Mouse (Mus musculus) intestine, postnatal 0 days (tissue): ENCODE measurements around the gene Med18. TPM values are rescaled to one million over a fixed set of nuclear protein-coding genes. Genes with fewer than 3 reads are reported as not detected.

Experiments used
- ATAC-seq: fragments of 200-750 bp; cut with Nextera tagmentation; 2 replicates; pipeline ENCODE4 v1.8.0; 2017; ENCODE audit warnings: mild to moderate bottlenecking, moderate TSS enrichment, moderate library complexity
- H3K27ac ChIP-seq: fragments of 300-500 bp; sonication (generic); 2 replicates; pipeline ENCODE4 v1.5.1; 2014; ENCODE audit warnings: mild to moderate bottlenecking, low read depth, low read length, moderate library complexity
- H3K27me3 ChIP-seq: fragments of 300-500 bp; sonication (generic); replicated peaks from 2 replicates; pipeline ENCODE4 v1.6.1; 2014; ENCODE audit warnings: low read length, mixed read lengths; ENCODE audit not compliant: control insufficient read depth, insufficient read depth
- H3K36me3 ChIP-seq: fragments of 300-500 bp; sonication (generic); 2 replicates; pipeline ENCODE4 v1.6.1; 2014; ENCODE audit warnings: mild to moderate bottlenecking, moderate library complexity; ENCODE audit not compliant: control insufficient read depth, insufficient read depth
- H3K4me1 ChIP-seq: fragments of 300-500 bp; sonication (generic); replicated peaks from 2 replicates; pipeline ENCODE4 v1.6.1; 2014; ENCODE audit warnings: antibody characterized with exemption, low read length, mixed read lengths; ENCODE audit not compliant: control insufficient read depth, insufficient read depth
- H3K4me2 ChIP-seq: fragments of 300-500 bp; sonication (generic); replicated peaks from 2 replicates; pipeline ENCODE4 v1.6.1; 2014; ENCODE audit warnings: low read depth, mild to moderate bottlenecking, moderate library complexity
- H3K4me3 ChIP-seq: fragments of 300-500 bp; sonication (generic); 2 replicates; pipeline ENCODE4 v1.5.1; 2014; ENCODE audit warnings: low read depth, low read length
- H3K9ac ChIP-seq: fragments of 300-500 bp; sonication (generic); 2 replicates; pipeline ENCODE4 v1.6.1; 2014; ENCODE audit warnings: mild to moderate bottlenecking, low read depth, low read length
- H3K9me3 ChIP-seq: fragments of 300-500 bp; sonication (generic); 2 replicates; pipeline ENCODE4 v1.6.1; 2016; ENCODE audit warnings: mixed run types; ENCODE audit not compliant: control insufficient read depth
- CTCF ChIP-seq: sonication (generic); IDR thresholded peaks from 2 replicates; pipeline ENCODE4 v1.5.1; 2016; ENCODE audit warnings: low read depth, mild to moderate bottlenecking, control low read depth, antibody characterized with exemption, moderate library complexity
- WGBS: fragments of 180-500 bp; shearing (Covaris S2); extraction: QIAGEN DNeasy Blood & Tissue Kit; methylation state at CpG from one replicate; pipeline ENCODE4 v1.1.7; 2014; 5-methylcytosine and 5-hydroxymethylcytosine counted together
- polyA plus RNA-seq: library from polyadenylated mRNA; unstranded; fragments of >200 nt; fragmentation: Nextera tagmentation; extraction: Ambion mirVana; gene quantifications from 2 replicates; pipeline ENCODE4 v1.2.1, GENCODE M21; 2015

Med18 gene
- polyA plus RNA-seq, 1 experiment from 2014 or later, result 8.8 TPM

GRCm38 (mm10) chr4:132454216-132454615, 9.5 kb downstream of the Med18 start:
- Histone ChIP-seq H3K4me1 (no peaks in the 10 kb centered on the region), H3K36me3 (peaks cover 11% of the 10 kb centered on the region), H3K27me3 (no peaks in the 10 kb centered on the region), H3K9me3 (no peaks in the 10 kb centered on the region), H3K4me2 (no peak overlapping the region), H3K27ac (no peak overlapping the region), H3K4me3 (no peak overlapping the region), H3K9ac (no peak overlapping the region)
- ATAC-seq, result no peak
- TF ChIP-seq CTCF, result 0 out of 2 replicates have a peak, but pooled peaks have one; percentile 35
- 90% methylated on average over 6 of the region's 6 CpGs for WGBS

GRCm38 (mm10) chr4:132449778-132450177, 13.9 kb downstream of the Med18 start:
- H3K4me2 ChIP-seq, result no peak overlapping the region
- H3K9me3 ChIP-seq, result no peaks in the 10 kb centered on the region
- no peak for TF ChIP-seq CTCF
- H3K4me1 ChIP-seq, result no peaks in the 10 kb centered on the region
- no peak for ATAC-seq
- no peak overlapping the region for H3K9ac ChIP-seq
- no peaks in the 10 kb centered on the region for H3K36me3 ChIP-seq
- WGBS, result 64% methylated on average over 3 of the region's 3 CpGs
- H3K4me3 ChIP-seq, result no peak overlapping the region
- no peak overlapping the region for H3K27ac ChIP-seq
- H3K27me3 ChIP-seq, result no peaks in the 10 kb centered on the region

- Histone ChIP-seq H3K9me3 (no peaks in the 10 kb centered on the region), H3K27ac (no peak overlapping the region), H3K9ac (no peak overlapping the region), H3K27me3 (no peaks in the 10 kb centered on the region), H3K4me2 (no peak overlapping the region), H3K4me1 (no peaks in the 10 kb centered on the region), H3K36me3 (no peaks in the 10 kb centered on the region), H3K4me3 (no peak overlapping the region)
- ATAC-seq, result no peak
- WGBS, result 77% methylated on average over 12 of the region's 12 CpGs
- no peak for TF ChIP-seq CTCF
Measured at GRCm38 (mm10) chr4:132446105-132446504, 17.6 kb downstream of the Med18 start.

DNA sequence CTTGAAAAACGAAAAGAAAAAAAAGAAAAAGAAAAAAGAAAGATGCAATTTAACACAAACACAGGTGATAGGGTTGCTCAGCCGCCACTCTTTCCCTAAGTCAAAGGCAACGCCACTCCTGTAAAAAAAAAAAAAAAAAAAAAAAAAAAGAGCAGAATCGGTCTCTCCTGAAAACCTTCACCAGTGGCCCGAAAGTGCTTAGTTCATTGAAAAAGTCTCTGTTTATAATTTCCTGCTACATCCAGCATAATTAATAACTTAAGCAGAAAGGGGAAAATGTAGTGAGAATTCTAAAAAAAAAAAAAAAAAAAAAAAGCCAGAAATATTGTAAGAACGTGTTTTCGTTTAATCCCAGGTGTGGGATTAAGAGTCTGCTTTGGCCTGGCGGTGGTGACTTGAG, 19.2 kb downstream of the Med18 start:
- Histone ChIP-seq H3K27me3 (no peaks in the 10 kb centered on the region), H3K9me3 (no peaks in the 10 kb centered on the region), H3K4me3 (no peak overlapping the region), H3K9ac (no peak overlapping the region), H3K27ac (no peak overlapping the region), H3K4me1 (no peaks in the 10 kb centered on the region), H3K36me3 (no peaks in the 10 kb centered on the region), H3K4me2 (no peak overlapping the region)
- 83% methylated on average over 8 of the region's 8 CpGs for WGBS
- ATAC-seq, result no peak
- TF ChIP-seq CTCF, result no peak

DNA sequence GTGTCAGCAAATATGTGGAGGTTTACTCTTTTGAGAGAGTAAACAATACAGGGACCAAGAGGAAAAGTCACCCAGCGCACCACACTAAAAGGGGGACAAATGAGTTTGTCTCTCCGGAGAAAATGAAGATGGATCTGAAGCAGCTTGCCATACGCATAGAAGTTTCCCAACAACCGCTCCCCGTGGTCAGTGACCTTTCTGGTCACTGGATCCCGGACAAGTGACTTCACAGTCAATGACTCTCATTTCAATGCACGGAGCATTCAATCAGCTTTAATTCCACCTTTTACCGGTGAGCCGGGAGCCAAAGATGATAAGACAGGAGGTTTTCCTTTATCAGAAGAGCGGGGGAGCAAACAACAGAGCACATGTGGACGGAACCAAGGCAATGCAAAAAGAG, 25.9 kb downstream of the Med18 start:
- Histone ChIP-seq H3K27ac (no peak overlapping the region), H3K27me3 (no peaks in the 10 kb centered on the region), H3K4me2 (peak overlapping the region; percentile 48), H3K9ac (no peak overlapping the region), H3K4me1 (no peaks in the 10 kb centered on the region), H3K9me3 (no peaks in the 10 kb centered on the region), H3K4me3 (no peak overlapping the region), H3K36me3 (no peaks in the 10 kb centered on the region)
- no peak for TF ChIP-seq CTCF
- ATAC-seq, result no peak
- WGBS, result 29% methylated on average over 11 of the region's 11 CpGs

GRCm38 (mm10) chr4:132432717-132433372, 30.9 kb downstream of the Med18 start:
- H3K27ac ChIP-seq, result no peak overlapping the region
- no peaks in the 10 kb centered on the region for H3K27me3 ChIP-seq
- no peak overlapping the region for H3K4me3 ChIP-seq
- H3K9ac ChIP-seq, result no peak overlapping the region
- H3K4me1 ChIP-seq, result no peaks in the 10 kb centered on the region
- H3K36me3 ChIP-seq, result no peaks in the 10 kb centered on the region
- peak overlapping the region; percentile 46 for H3K4me2 ChIP-seq
- no peak for ATAC-seq
- no peaks in the 10 kb centered on the region for H3K9me3 ChIP-seq
- TF ChIP-seq CTCF, result no peak
- 10% methylated on average over 14 of the region's 14 CpGs for WGBS
